ENCODE assay signal across 24 mouse cellular contexts in genomic region chr5:130400136-130400917, GRCm38 (mm10). TPM values are rescaled to one million over a fixed set of nuclear protein-coding genes. Genes with fewer than 3 reads are reported as not detected.
DNase-seq lines count a peak whose midpoint lies in the region; ATAC-seq and TF ChIP-seq lines count a peak whose summit lies in the region.
"Had no signal": no experiment of that assay in that cellular context is flagged by ENCODE, and none has a peak within 500 bp of the region (broad histone marks: within the 10 kb centered on the region; RNA-seq: fewer than 3 reads in every experiment).

No protein-coding gene starts in this region.

- H3K9ac ChIP-seq in liver, embryonic 12.5 days = no peak overlapping the region
- H3K9ac ChIP-seq: embryonic facial prominence, embryonic 13.5 days; forebrain, embryonic 12.5 days; heart, embryonic 12.5 days; hindbrain, embryonic 15.5 days had no signal

- DNase-seq in brain, adult 2 months (ENCODE audit: low read depth, low spot score) = peak; percentile 98
- DNase-seq in cerebellum, adult 2 months = peak; percentile 93 to 99
- DNase-seq in cerebellum, postnatal 10 days = peak; percentile 95
- DNase-seq in kidney, postnatal 36 days = no peak
- DNase-seq in gastrocnemius, postnatal 4 days (ENCODE audit: low spot score in 2 of 2) = no peak
- DNase-seq: adrenal gland, postnatal 10 days; gastrocnemius, postnatal 14 days; kidney, adult 11 months had no signal

- H3K27me3 ChIP-seq in cerebellum, adult 2 months (ENCODE audit: control insufficient read depth, insufficient read depth, low read length) = no peaks in the 10 kb centered on the region
- no peaks in the 10 kb centered on the region for H3K27me3 ChIP-seq in liver, embryonic 12.5 days (replicated peaks)
- H3K27me3 ChIP-seq: embryonic facial prominence, embryonic 13.5 days; forebrain, embryonic 12.5 days; heart, embryonic 12.5 days; hindbrain, embryonic 15.5 days had no signal

- H3K36me3 ChIP-seq in liver, embryonic 12.5 days = no peaks in the 10 kb centered on the region
- H3K36me3 ChIP-seq: embryonic facial prominence, embryonic 13.5 days; forebrain, embryonic 12.5 days; G1E; heart, embryonic 12.5 days; hindbrain, embryonic 10.5 days; hindbrain, embryonic 15.5 days had no signal

- no peak overlapping the region for H3K4me3 ChIP-seq in cerebellum, adult 2 months (replicated peaks; ENCODE audit: insufficient read depth, low read depth, low read length)
- H3K4me3 ChIP-seq in liver, embryonic 12.5 days = no peak overlapping the region
- H3K4me3 ChIP-seq: embryonic facial prominence, embryonic 13.5 days; forebrain, embryonic 12.5 days; heart, embryonic 12.5 days; hindbrain, embryonic 10.5 days; hindbrain, embryonic 15.5 days had no signal

- no peak for TF ChIP-seq CTCF in cerebellum, adult 2 months (IDR thresholded peaks at IDR 0.05; ENCODE audit: borderline replicate concordance, insufficient read depth, low read depth, low read length)

- ATAC-seq in cerebellum, adult (ENCODE audit: insufficient number of reproducible peaks, low FRiP score, low TSS enrichment) = peak; percentile 80; the same call in 1 of the 2 replicates
- no peak for ATAC-seq in inflammation-experienced regulatory T-cells, adult 6 months
- ATAC-seq in liver, embryonic 12.5 days = no peak
- ATAC-seq: forebrain, embryonic 16.5 days had no signal

- H3K27ac ChIP-seq in cerebellum, adult 2 months (ENCODE audit: insufficient read depth, low read length) = peak overlapping the region; percentile 93
- no peak overlapping the region for H3K27ac ChIP-seq in liver, embryonic 12.5 days
- H3K27ac ChIP-seq: embryonic facial prominence, embryonic 13.5 days; forebrain, embryonic 12.5 days; hindbrain, embryonic 10.5 days; hindbrain, embryonic 15.5 days had no signal

- no peak overlapping the region for H3K4me2 ChIP-seq in liver, embryonic 12.5 days
- H3K4me2 ChIP-seq: embryonic facial prominence, embryonic 13.5 days; forebrain, embryonic 12.5 days; heart, embryonic 12.5 days; hindbrain, embryonic 15.5 days had no signal

- H3K9me3 ChIP-seq in liver, embryonic 12.5 days (replicated peaks) = peaks cover 24% of the 10 kb centered on the region
- H3K9me3 ChIP-seq: embryonic facial prominence, embryonic 13.5 days; hindbrain, embryonic 15.5 days had no signal

- peaks cover 27% of the 10 kb centered on the region for H3K4me1 ChIP-seq in cerebellum, adult 2 months (ENCODE audit: control insufficient read depth, insufficient read depth, low read length)
- no peaks in the 10 kb centered on the region for H3K4me1 ChIP-seq in liver, embryonic 12.5 days
- H3K4me1 ChIP-seq: embryonic facial prominence, embryonic 13.5 days; forebrain, embryonic 12.5 days; heart, embryonic 12.5 days; hindbrain, embryonic 10.5 days; hindbrain, embryonic 15.5 days had no signal

- TF ChIP-seq POLR2A in cerebellum, adult 2 months (IDR thresholded peaks at IDR 0.05; ENCODE audit: borderline replicate concordance, insufficient read depth, low read length) = no peak

- WGBS in cerebellum, adult 2 months = 28% methylated on average over 8 of the region's 8 CpGs
- WGBS in liver, embryonic 12.5 days (ENCODE audit: insufficient replicate concordance) = 71% methylated on average over 8 of the region's 8 CpGs

RNA-seq across cellular contexts. Expression of gene A330070K13Rik, which starts 15.9 kb away (rescaled TPM):
- polyA plus RNA-seq in cerebellum, adult 2 months (2012; rRNA removed) = 1.4 and 1.8 TPM in 2 replicates
- polyA plus RNA-seq in inflammation-experienced regulatory T-cells, adult 6 months (2017; shearing (Covaris generic)) = not detected
- not detected in 2 replicates for polyA plus RNA-seq in liver, embryonic 12.5 days (2016; fragmentation: Nextera tagmentation; extraction: Ambion mirVana)
- total RNA-seq in gastrocnemius, postnatal 4 days (2021) = not detected
- total RNA-seq: adrenal gland, postnatal 10 days; adrenal gland, postnatal 4 days; G1E; gastrocnemius, postnatal 14 days; granulocyte monocyte progenitor cell, adult 5-6 weeks; heart, adult 8-10 months; heart, postnatal 25 days had no signal
- polyA plus RNA-seq: embryonic facial prominence, embryonic 13.5 days; forebrain, embryonic 12.5 days; forebrain, embryonic 16.5 days; G1E; heart, embryonic 12.5 days; heart, embryonic 16.5 days; hindbrain, embryonic 10.5 days; intestine, embryonic 14.5 days had no signal

RNA-seq across cellular contexts. Expression of gene Caln1, which starts 31.1 kb away (rescaled TPM):
- polyA plus RNA-seq in cerebellum, adult 2 months (2012; rRNA removed) = 123 and 141 TPM in 2 replicates
- not detected for polyA plus RNA-seq in inflammation-experienced regulatory T-cells, adult 6 months (2017; shearing (Covaris generic))
- 0.10 TPM in 1 of 2 replicates, not detected in the other for polyA plus RNA-seq in liver, embryonic 12.5 days (2016; fragmentation: Nextera tagmentation; extraction: Ambion mirVana)
- not detected for total RNA-seq in gastrocnemius, postnatal 4 days (2021)
- total RNA-seq: granulocyte monocyte progenitor cell, adult 5-6 weeks had no signal
- polyA plus RNA-seq: G1E; intestine, embryonic 14.5 days had no signal

Comparison
In these comparisons a context has a peak if more than half of its experiments do, and no peak if none do; other contexts are left out.
1. DNase-seq: peak in brain, adult 2 months (single experiment), cerebellum, adult 2 months (2 of 2) and cerebellum, postnatal 10 days (2 of 2); none in kidney, postnatal 36 days (0 of 2) and gastrocnemius, postnatal 4 days (0 of 2).
2. RNA of gene Caln1, which starts 31.1 kb away (polyA plus RNA-seq): 123 to 141 TPM in cerebellum, adult 2 months; not detected in inflammation-experienced regulatory T-cells, adult 6 months and 0.10 TPM in liver, embryonic 12.5 days; every median in the first group is over 100 times any median in the second.